Mouse (Mus musculus): ENCODE measurements at regions not wholly inside any gene's neighbourhood (a gene's known extent, or its start where the extent isn't known, plus 50 kb on each side); places are given as distances from the start of the nearest gene placed in this dataset.

- no peak for DNase-seq (ENCODE audit: low read depth, low spot score)
Measured at GRCm38 (mm10) chr12:12708954-12709523, 232.7 kb downstream of the Mycn start.

DNA sequence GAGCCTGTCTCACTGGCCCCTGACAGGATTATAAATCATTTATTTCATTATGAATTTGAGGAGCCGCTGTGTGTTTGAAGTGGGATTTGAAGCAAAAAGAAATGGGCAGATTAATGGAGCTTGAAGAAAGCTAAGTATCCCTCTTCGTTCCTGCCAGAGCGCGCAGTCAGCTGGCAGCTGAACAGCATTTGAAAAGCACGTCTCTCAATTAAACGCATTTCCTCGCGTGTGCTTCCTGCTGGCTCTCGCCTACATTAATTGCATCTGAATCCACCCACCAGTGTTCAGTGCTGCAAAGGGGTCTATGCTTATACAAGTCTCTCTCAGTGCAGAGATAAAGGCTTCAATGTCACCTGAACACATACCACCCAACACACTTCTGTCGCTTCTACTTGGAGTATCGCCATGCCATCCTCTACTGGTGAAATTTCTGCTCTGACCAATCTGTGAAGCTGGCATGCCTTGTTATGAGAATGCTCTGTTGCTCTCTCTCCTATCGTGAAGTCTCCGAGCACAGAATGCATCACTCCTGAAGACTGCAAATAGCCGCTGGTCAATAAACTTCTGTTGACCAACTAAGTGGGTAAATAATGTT lies 235.3 kb downstream of the Mycn start:
- DNase-seq (ENCODE audit: low read depth, low spot score) = no peak

- no peak for DNase-seq (ENCODE audit: low read depth, low spot score)
Measured at GRCm38 (mm10) chr12:12701735-12702134, 240.0 kb downstream of the Mycn start.

DNA sequence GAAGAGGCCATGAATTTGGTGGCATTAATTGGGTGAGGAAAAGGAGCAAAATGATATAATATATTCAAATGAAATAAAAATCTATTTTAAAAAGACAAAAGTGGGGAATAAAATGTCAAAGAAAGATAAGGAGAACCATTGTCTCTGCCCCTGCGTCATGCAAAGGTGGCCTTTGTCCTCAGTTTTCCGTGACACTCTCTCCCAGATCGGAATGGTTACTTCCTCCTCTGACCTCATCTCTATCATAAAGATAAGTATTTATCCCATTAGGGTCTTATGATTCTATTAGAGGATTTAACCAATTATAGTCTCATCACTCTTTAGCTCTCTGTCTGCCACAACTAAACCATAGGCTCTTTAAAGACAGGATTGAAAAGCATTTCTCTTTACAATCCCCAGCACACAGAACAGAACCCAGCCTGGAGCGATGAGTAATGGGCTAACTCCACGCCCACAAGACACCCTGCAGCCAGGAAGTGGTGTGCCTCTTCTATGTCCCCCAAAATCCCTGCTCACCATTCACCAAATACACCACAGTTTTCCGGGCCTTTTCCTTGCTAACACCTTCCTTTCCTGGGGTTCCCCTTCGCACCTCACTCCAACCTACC lies 240.6 kb downstream of the Mycn start:
- DNase-seq (ENCODE audit: low read depth, low spot score) = no peak

GRCm38 (mm10) chr12:12693838-12694777 lies 247.6 kb downstream of the Mycn start:
- DNase-seq (ENCODE audit: low read depth, low spot score) = no peak

- DNase-seq (ENCODE audit: low read depth, low spot score) = no peak
Measured at GRCm38 (mm10) chr12:12687376-12687775, 254.3 kb downstream of the Mycn start.

- no peak for DNase-seq (ENCODE audit: low read depth, low spot score)
Measured at GRCm38 (mm10) chr12:12685217-12685522, 256.5 kb downstream of the Mycn start.

DNA sequence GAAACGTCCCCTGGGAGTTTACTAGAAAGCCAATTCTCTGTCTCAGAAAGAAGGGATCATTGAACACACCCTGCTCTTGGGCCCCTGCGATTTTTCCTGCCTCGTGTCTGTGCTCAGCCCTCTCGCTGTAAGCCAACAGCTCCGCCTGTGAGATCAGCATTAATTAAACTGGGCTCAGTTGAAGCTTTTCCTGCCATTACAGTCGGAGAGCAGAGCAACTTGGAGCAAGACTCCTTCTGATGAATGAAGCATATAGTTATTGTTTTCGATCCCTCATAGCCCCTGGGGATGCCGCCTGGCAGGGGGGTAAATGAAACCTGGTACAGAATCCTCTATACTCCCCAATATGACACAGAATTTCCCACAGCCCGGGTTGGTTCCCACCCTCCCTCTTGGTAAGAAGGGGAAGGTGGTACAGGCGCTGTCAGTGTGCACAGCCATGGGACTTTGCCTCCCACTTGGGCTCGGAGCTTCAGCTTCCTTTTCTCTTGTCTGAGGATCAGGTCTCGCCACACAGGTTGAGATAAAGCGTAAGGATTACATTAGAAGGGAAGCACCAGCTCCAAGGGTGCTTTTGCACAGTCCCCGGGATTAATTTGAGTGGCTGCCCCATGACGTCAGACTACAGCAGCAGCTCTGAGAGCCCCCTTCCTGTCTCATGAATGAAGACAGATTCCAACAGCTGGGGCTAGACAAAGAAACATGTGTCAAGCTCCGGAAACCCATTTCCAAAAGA lies 257.1 kb downstream of the Mycn start:
- no peak for DNase-seq (ENCODE audit: low read depth, low spot score)

GRCm38 (mm10) chr12:12683733-12684470 lies 257.8 kb downstream of the Mycn start:
- no peak for DNase-seq (ENCODE audit: low read depth, low spot score)

DNA sequence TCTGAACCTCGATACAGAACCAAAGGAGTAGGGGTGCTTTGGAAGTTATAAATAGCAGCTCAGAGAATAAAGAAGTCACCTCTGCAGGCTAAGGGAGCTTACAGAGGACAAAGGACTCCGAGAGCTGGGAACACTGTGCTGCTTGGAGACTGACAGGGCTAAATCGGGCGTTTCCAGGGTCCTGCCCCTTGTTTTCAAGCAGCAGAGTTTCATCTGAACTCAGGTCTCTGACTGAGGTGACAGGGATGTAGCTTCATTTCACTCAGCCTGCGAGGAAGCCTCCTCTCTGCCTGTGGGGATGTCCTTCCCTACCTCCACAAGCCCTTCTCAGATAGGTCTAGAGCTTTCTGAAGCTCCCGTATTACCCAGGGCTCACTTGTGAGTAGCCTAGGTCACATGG lies 260.6 kb downstream of the Mycn start:
- DNase-seq (ENCODE audit: low read depth, low spot score) = no peak

GRCm38 (mm10) chr12:12680371-12680921 lies 261.3 kb downstream of the Mycn start:
- no peak for DNase-seq (ENCODE audit: low read depth, low spot score)

GRCm38 (mm10) chr12:12676676-12677075 lies 265.0 kb downstream of the Mycn start:
- no peak for DNase-seq (ENCODE audit: low read depth, low spot score)

- no peak for DNase-seq (ENCODE audit: low read depth, low spot score)
Measured at GRCm38 (mm10) chr12:12669931-12670330, 271.8 kb downstream of the Mycn start.

DNA sequence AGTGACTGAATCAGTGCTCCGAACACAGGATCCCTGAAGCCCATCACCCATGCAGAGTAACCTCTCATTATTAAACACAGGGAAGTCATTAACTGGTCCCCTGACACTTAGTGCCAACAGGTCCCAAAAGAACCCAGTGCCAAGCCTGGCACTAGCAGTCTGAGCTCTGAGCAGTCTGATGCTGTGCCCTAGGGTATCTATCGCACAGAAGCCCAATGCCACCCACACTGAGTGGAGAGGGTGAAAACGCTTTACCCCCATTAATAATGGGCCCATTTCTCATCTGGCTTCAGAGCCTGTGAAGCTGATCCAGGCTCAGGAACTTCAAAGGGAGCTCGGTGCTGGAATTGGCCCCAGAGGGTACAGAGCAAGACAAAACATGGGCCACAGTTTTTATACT lies 272.8 kb downstream of the Mycn start:
- DNase-seq (ENCODE audit: low read depth, low spot score) = no peak

GRCm38 (mm10) chr12:12655611-12656010 lies 286.1 kb downstream of the Mycn start:
- DNase-seq (ENCODE audit: low read depth, low spot score) = no peak

- no peak for DNase-seq (ENCODE audit: low read depth, low spot score)
Measured at GRCm38 (mm10) chr12:12655184-12655583, 286.5 kb downstream of the Mycn start.

DNA sequence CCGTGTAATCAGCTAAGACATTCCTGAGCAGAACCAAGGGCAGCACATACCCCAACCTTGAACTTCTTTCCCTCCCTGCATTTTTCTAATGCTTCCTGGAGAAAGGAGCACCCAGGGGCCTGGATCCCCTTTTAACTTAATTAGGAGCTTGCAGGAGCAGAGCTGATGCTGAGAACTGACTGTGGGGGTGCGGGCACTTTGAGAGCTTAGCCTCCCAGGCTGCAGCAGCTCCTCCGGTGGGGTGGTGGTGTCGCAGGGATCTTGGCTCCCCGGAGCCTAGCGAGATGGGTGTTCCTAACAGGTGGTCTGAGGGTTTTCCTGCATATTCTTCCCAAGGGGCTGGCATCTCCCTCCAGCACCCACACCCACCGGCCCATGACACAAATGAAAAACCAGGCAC lies 289.4 kb downstream of the Mycn start:
- DNase-seq (ENCODE audit: low read depth, low spot score) = no peak

- no peak for DNase-seq (ENCODE audit: low read depth, low spot score)
Measured at GRCm38 (mm10) chr12:12650309-12650708, 291.4 kb downstream of the Mycn start.

DNA sequence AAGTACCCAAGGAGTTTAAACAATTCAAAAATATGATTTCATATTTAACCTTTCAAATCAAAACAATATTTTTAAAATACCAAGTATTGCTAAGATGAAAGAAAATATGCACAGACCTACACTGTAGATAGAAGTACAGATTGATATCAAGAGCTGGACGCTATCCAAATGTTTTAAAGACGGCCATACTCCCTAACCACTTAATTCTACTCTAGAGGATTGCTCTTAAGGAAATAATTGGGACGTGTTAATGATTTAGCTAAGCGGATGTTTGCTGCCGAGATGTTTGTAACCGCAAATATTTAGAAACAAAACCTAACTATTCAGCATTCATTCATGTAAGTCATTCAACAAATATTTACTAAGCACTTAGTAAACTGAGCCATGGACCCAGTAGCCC lies 294.2 kb downstream of the Mycn start:
- no peak for DNase-seq (ENCODE audit: low read depth, low spot score)

DNA sequence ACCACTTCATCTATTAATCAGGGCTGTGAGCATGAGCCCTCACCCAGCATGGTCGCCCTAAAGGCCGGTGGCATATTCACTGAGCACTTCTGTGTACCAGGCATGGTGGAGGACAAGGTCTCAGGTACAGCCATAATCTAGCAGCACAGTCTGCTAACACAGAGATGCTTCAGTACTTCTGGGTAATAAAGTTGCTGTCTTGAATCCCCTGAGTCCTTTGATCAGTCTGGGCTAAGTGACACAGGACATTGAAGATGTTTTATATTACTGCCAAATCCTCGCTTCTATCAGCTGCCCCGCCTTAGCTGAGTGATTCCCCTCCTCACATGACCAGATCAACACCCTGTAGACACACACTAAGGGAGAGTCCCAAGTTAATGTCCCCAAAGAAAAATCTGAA lies 296.5 kb downstream of the Mycn start:
- no peak for DNase-seq (ENCODE audit: low read depth, low spot score)

Measured in WW6 (cell line).